Mouse (Mus musculus) urinary bladder, postnatal 14 days (tissue): ENCODE data around the gene Aaed1.
A peak's percentile ranks its signal among the peaks of the same experiment; 100 is the strongest.

ENCODE experiments used
- DNase-seq: peaks from one replicate; pipeline ENCODE4 v3.0.0; 2021; ENCODE audit warnings: low spot score

Gene Aaed1

DNA sequence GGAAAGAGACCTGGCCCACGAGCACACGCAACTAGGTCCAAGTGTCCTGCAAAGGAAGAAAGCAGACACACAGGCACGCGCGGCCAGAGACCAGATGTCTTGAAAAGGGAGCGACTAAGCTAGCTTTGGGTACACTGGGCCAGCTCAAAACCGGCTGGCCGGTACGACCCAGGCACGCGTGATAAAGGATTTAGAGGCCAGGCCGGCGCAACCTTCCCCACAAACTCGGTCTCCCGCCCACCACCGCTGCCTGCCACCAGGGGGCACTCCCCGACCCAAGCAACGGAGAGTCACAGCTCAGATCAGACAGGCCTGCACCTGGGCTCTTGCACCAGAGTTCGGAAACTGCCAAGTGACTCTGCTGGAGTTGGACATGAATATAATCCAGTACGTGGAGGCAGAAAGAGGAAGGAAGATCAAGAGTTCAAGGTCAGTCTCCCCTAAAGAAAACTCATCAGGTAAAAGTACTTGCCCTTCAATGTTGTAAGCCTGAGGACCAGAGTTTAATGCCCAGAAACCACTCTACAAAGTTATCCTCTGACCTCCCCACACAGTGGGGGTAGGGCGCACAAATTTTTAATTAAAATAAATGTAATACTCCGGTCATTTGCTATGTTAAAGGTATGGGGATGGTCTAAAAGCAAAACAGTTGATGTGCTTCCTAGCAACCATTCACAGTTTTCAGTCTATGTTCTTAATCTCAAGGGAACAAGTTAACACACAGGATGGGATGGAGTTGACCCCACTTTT, 63.6 kb downstream of the Aaed1 start:
- DNase-seq = peak; percentile 91

DNA sequence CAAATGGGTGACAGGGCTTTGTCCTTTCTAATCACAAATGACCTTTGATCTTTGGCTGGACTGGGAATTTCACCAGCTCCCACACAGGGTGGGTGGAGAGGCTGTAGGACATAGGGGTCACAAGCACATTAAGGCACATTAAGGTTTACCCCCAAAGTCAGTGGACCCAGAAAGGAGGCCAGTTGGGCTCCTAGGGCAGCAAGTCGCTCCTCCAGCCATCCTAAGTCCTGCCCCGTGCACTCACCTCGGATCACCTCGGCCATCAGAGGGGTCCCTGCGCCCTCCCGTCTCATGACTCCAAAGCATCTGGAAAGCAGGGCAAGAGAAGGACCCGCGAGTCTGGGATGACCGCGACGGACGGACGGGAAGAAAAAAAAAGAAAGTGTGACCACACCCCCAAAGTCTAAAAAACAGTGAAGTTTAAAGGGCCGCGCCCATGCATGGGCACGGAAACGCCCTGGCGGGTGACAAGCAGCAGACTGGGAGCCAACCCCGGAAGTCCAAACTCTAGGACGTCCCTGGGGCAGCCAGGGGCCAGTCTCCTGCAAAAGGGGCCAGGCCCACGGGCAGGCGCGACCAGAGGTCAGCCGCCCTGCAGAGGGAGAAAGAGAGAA, 64.2 kb downstream of the Aaed1 start:
- DNase-seq = peak; percentile 69

DNA sequence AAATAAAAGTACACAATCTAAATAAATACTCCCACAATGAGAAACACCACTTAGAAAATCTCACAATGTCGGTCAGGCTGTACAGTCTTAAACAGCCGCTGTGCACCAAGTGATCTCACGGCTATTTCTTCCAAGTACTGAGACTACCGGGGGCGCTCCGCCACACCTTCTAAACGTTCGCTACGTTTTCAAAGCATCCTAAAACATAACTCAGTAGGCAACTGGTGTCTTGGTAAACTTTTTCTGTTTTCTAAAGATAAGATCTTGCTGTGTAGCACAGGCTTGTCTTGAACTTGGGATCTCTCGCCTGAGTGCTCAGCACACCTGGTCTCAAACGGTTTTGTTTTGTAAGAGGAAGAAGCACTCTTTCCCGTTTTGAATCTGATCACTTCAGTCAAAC, 66.4 kb downstream of the Aaed1 start:
- DNase-seq = no peak

DNA sequence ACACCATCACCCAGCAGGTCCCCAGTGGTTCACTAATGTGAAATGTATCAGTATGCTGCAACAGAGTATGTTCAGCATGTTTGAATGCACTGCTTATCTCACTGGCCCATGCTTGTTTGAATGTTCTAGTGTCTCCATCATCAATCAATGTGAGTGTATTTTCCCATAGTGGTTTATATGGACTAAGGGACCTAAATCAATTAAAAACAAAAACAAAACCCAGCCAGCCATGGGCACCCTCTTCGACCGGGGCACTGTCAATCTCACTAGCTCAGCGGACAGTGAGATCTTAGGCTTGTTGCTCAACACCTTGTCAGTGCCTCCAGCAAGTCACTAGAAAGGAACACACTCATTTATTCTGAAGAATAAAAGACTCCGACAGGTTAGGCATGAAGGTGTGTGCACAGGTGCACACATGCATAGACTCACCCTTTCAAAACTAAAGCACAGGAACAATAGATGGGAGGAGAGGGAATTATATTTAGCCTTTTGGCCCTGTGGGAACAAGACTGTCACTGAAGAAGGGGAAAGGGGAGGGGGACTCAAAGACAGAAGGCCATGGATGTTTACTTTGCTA, 67.7 kb downstream of the Aaed1 start:
- no peak for DNase-seq

DNA sequence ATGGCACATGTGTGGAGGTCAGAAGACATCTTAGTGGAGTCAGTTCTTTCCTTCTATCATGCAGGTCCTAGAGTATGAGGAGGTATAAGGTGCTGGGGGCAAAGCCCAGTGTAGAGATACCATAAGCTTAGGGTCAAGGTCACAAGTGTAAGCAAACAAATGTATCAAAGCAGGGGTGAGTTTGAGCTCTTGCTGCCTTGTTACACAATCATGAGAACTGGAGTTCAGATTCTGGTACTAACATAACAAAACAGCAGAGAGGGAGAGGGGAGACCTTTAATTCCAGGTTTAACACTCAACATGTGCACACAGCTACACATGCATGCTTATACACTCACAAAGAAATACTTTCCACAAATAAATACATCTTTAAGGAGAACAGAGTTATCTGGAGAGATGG, 69.8 kb downstream of the Aaed1 start:
- DNase-seq = no peak

DNA sequence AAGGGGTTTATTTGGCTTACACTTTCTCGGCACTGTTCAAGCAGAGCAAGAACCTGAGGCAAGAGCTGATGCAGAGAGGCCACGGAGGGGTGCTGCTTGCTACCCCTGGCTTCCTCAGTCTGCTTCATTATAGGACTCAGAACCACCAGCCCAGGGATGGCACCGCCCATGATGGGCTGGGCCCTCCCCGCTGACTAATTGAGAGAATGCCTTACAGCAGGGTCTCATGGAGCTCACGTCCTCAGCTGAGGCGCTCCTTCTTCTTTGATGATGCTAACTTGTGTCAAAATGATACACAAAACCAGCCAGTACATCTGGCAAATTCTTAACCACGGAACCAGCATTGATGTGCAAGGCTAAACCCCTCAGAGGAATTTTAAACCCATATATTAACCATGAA, 71.9 kb downstream of the Aaed1 start:
- no peak for DNase-seq

DNA sequence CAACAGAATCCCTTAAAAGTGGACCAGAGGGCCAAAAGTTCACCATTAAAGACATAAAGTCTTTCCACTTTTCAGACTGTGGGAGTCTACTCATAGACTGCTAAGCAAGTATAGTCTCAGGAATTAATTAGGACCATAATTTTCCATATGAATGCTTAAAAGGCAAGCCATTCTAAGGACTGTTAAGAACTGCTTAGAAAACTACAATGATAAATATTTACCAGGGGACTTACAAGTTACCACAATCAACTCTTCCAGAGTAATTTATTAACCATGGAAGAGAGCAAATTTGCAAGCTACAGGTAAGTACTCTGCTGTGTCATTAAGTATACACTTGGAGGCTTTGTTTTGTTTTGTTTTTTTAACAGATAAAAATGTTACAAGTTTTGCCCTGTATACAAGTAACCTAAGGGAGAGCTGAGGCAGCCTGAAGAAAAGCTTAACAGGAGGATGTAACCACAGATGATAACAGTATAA, 74.8 kb downstream of the Aaed1 start:
- DNase-seq = no peak

DNA sequence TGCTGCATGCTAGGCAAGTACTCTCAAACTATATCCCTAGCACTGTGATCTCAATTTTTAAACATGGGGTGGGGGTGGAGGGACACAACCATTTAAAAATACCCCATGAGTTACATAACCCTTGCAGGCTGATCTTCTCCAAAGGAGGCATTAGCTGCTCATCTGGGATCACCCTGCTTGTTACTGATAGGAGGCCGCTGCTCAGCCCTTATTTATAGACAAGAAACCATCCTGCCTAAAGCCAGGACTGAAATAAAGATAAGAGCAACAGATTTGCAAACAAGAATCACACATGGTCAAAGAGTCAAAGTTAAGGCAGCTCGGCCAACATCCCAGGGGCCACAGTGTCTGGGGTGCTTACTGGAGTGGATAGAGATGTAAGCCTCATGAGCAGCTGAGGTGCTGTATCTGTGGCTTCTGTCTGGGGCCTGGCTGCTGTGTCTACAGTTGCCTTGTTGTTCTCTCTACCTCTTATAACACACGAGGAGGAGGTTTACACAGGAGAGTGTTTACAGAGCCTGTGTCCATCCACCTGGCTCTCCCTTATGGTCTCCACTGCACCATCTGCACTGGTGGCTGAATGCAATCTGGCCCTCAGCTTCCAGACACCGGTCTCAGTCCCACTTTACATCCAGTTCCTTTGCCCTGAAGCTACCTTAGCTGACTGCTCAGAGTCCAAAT, 75.4 kb downstream of the Aaed1 start:
- no peak for DNase-seq

DNA sequence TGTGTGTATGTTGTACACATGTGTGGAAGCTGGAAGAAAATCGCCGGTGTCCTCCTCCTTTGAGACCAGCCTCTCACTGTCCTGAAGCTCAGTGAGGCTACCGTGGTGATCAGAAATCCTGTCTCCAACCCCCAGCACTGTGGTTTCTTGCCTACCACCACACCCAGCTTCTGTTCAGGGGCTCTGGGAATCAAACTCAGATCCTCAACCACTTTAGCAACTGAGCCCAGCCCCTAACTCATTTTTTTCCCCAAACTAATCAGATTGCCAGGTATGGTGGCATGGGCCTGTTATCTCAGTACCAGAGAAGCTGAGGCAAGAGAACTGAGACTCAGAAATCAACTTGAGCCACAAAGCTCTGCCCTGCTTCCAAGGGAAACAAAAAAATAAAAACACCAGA, 76.7 kb downstream of the Aaed1 start:
- no peak for DNase-seq

DNA sequence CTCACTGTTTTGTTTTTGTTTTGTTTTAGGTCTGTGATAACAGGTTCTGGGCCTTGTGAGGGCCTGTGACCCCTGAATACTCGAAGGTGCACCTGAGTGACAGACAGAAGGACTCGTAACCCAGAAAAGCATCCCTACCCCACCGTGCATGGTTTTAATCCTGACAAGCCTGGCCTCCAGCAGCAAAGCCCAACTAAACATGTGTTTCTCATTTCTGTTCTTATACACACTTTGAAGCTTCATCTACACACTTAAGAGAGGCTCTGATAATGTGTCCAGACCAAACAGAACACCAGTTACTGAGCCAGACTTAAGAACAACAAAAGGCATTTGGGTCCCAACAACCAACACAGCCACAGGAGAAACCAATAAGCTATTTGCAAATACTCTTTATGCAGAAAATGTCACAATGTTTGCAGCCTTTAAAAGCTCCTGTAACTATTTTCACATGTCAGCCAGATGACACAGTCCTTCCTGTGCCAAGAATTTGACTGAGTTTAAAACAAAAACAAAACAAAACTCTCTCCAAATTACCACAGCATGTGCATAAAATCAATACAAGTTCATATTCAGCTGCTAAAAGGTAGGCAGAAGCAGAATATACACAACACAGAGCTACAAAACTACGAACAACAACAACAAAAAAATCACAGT, 77.3 kb downstream of the Aaed1 start:
- no peak for DNase-seq

DNA sequence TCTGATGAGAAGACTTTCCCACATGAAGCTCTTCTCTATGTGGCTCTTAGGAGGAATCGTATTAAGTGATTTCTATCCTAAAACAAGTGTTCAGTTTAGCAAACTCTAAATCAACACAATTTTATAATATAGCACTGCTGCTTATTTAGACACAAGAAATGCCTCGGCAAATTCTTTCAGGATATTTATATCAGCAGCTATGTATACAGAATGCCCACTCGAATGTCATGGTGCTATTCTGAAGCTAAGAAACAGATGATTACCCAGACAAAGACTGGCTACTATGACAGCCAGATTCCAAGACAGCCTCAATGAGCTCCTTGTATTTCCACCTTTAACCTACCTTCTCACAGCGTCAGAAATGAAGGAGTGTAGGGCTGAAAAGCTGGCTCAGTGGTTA, 79.4 kb downstream of the Aaed1 start:
- no peak for DNase-seq

DNA sequence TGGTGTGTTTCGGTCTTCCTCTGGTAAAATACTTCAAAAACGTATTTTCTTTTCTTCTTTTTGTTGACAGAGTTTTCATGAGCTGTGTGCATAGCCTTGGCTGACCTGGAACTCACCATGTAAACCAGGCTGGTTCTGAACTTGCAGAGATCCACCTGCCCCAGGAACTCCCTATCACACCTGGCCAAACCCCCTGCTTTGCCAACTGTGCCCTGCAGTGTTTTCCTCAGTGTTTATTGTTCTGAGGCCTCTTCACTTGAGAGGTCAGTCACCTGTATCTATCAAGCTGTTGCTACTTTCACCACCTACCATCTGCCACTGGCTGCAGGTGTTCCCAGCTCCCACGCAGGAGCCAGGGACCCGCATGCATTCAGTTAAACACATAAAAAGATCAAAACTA, 85.8 kb downstream of the Aaed1 start:
- DNase-seq = no peak

DNA sequence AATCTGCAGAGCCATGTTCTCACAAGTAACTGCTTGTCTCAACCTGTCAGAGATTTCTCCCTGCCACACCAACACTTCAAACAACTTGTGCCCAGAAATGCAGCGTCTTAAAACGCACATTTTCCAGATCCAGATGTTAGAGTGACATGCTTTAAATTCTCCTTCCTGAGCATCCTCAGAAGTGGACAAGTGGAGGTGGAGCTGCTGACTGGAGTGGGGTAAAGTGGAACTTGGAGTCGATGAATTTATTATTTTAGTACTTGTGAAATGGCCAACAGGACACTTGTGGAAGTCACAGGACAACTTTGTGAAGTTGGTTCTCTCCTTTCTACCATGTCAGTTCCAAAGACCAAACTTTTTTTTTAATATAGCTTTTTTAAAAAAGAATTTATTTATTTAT, 86.8 kb downstream of the Aaed1 start:
- DNase-seq = peak; percentile 12
